Mouse (Mus musculus) kidney, adult 2 months (tissue): ENCODE measurements around the gene Gjb4.

ENCODE experiments used
- CTCF ChIP-seq: fragments of 200-500 bp; conservative IDR thresholded peaks from 2 replicates; pipeline ENCODE4 v1.5.1; 2011; ENCODE audit warnings: low read depth, mild to moderate bottlenecking, control low read depth, low read length, moderate library complexity, mixed read lengths; ENCODE audit not compliant: insufficient read depth, insufficient read length
- POLR2A ChIP-seq: fragments of 200-500 bp; IDR thresholded peaks from one replicate; pipeline ENCODE4 v1.6.1; 2011; ENCODE audit warnings: low read depth, low read length, control low read depth

DNA sequence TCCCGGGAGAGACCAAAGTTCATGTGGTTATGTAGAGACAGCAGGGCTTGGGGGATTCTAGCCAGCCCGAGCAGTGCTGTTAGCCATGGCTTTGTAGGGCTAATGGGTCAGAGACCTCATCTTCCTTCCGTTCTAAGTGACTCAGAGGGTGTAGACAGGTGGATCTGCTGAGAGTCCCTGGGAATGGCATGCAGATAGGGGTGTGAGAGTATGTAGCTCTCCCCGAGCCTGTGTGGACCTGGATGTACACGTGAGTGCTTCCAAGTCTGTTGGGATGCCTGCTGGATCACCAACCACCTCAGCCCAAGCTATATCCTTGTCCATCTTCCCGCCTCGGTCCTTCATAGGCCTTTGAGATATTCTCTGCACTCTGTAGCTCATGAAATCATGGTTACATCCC lies 25.5 kb downstream of the Gjb4 start:
- TF ChIP-seq POLR2A (no peak), CTCF (no peak)
